In the genomic region with DNA sequence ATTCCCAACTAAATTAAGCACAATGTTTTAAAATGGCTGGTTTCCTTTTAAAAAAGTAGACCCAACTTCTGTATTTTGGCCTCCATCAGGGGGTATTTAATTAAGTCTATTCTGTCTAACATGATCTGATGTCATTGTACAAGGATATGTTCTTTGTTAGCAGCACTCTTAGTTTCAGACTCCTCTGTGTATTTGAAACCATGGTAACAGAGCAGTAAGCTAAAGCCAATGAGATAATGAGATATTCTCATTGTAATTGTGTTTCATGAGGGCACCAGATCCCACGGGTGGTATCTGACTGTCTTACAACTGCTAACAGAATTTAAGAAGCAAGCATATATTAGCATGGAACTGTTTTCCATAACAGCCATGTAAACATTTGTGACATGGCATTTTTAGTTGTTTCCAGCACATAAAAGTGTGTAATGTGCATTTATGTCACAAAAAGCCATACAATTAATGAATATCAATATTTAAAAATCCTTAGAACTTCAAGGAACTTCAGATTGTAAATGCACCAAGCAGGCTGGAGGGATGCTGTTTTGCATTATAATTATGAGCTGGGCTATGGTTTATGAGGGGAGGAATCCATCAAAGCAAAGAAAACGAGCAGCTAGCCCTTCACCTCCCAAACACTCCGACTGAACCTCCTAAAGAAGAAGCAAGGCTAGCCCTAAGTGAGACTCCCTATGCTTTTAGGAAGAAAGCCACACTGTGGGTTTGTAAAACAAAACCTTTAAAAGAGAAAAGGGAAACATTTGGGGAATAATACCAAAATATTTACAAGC, we compare ENCODE assay signal across 14 mouse cellular contexts.
DNase-seq lines count a peak whose midpoint lies in the region; ATAC-seq lines count a peak whose summit lies in the region.
"Had no signal": no experiment of that assay in that cellular context is flagged by ENCODE, and none has a peak within 500 bp of the region (broad histone marks: within the 10 kb centered on the region; RNA-seq: fewer than 3 reads in every experiment).

No protein-coding gene starts in this region.

- peaks cover 23% of the 10 kb centered on the region for H3K4me1 ChIP-seq in forebrain, embryonic 13.5 days
- peaks cover 24% of the 10 kb centered on the region for H3K4me1 ChIP-seq in hindbrain, embryonic 15.5 days (replicated peaks)
- H3K4me1 ChIP-seq in midbrain, embryonic 13.5 days (replicated peaks): peaks cover 35% of the 10 kb centered on the region
- no peaks in the 10 kb centered on the region for H3K4me1 ChIP-seq in kidney, embryonic 16.5 days (ENCODE audit: insufficient read depth, low read length)
- H3K4me1 ChIP-seq: stomach, embryonic 15.5 days had no signal

- H3K27ac ChIP-seq in forebrain, embryonic 13.5 days: no peak overlapping the region
- peak overlapping the region; percentile 31 for H3K27ac ChIP-seq in hindbrain, embryonic 15.5 days (replicated peaks)
- H3K27ac ChIP-seq in midbrain, embryonic 13.5 days: peak overlapping the region; percentile 83
- no peak overlapping the region for H3K27ac ChIP-seq in kidney, embryonic 16.5 days (ENCODE audit: low read length)
- H3K27ac ChIP-seq: left cerebral cortex, adult 2 months; stomach, embryonic 15.5 days had no signal

- WGBS in forebrain, embryonic 13.5 days: 11% methylated on average over 3 of the region's 3 CpGs
- WGBS in hindbrain, embryonic 15.5 days: 22% methylated on average over 3 of the region's 3 CpGs
- 4% methylated on average over 3 of the region's 3 CpGs for WGBS in midbrain, embryonic 13.5 days
- 43% methylated on average over 3 of the region's 3 CpGs for WGBS in kidney, embryonic 16.5 days

- peak; percentile 89 for ATAC-seq in forebrain, embryonic 13.5 days
- ATAC-seq in hindbrain, embryonic 15.5 days (ENCODE audit: low FRiP score, low read depth): peak; percentile 92
- peak; percentile 92 for ATAC-seq in midbrain, embryonic 13.5 days
- ATAC-seq in kidney, embryonic 16.5 days (ENCODE audit: low FRiP score, low TSS enrichment): no peak

- DNase-seq in MN1 (ENCODE audit: low spot score): peak; percentile 88
- no peak for DNase-seq in Muller cell, postnatal 12 days (ENCODE audit: inconsistent ontology term)
- DNase-seq in right cerebral cortex, postnatal 4 days: no peak
- no peak for DNase-seq in urinary bladder, postnatal 25 days (ENCODE audit: low spot score)
- DNase-seq: adrenal gland, postnatal 14 days; gastrocnemius, postnatal 14 days; kidney, adult 18-20 months; thymus, postnatal 14 days had no signal

- no peaks in the 10 kb centered on the region for H3K36me3 ChIP-seq in forebrain, embryonic 13.5 days (ENCODE audit: poor library complexity, severe bottlenecking)
- H3K36me3 ChIP-seq in hindbrain, embryonic 15.5 days: no peaks in the 10 kb centered on the region
- H3K36me3 ChIP-seq in midbrain, embryonic 13.5 days: no peaks in the 10 kb centered on the region
- H3K36me3 ChIP-seq in kidney, embryonic 16.5 days (ENCODE audit: insufficient read depth, low read length): no peaks in the 10 kb centered on the region
- H3K36me3 ChIP-seq: stomach, embryonic 15.5 days had no signal

- no peaks in the 10 kb centered on the region; the same call in 1 of the 2 replicates for H3K9me3 ChIP-seq in forebrain, embryonic 13.5 days (replicated peaks)
- H3K9me3 ChIP-seq in hindbrain, embryonic 15.5 days: no peaks in the 10 kb centered on the region; the same call in 1 of the 2 replicates
- peaks cover 5% of the 10 kb centered on the region; the same call in 1 of the 2 replicates for H3K9me3 ChIP-seq in midbrain, embryonic 13.5 days
- H3K9me3 ChIP-seq in kidney, embryonic 16.5 days (ENCODE audit: low read length): 0 out of 2 replicates have a peak, but pooled peaks cover 3% of the 10 kb centered on the region
- H3K9me3 ChIP-seq: stomach, embryonic 15.5 days had no signal

- no peak overlapping the region for H3K4me3 ChIP-seq in forebrain, embryonic 13.5 days
- no peak overlapping the region for H3K4me3 ChIP-seq in hindbrain, embryonic 15.5 days
- H3K4me3 ChIP-seq in midbrain, embryonic 13.5 days (replicated peaks): no peak overlapping the region
- no peak overlapping the region for H3K4me3 ChIP-seq in kidney, embryonic 16.5 days (ENCODE audit: low read length)
- H3K4me3 ChIP-seq: left cerebral cortex, adult 2 months; stomach, embryonic 15.5 days had no signal

- no peak overlapping the region for H3K9ac ChIP-seq in forebrain, embryonic 13.5 days
- no peak overlapping the region for H3K9ac ChIP-seq in hindbrain, embryonic 15.5 days
- no peak overlapping the region for H3K9ac ChIP-seq in midbrain, embryonic 13.5 days (replicated peaks)
- H3K9ac ChIP-seq in kidney, embryonic 16.5 days (replicated peaks; ENCODE audit: low read length): no peak overlapping the region
- H3K9ac ChIP-seq: stomach, embryonic 15.5 days had no signal

- H3K4me2 ChIP-seq in forebrain, embryonic 13.5 days: no peak overlapping the region
- no peak overlapping the region for H3K4me2 ChIP-seq in hindbrain, embryonic 15.5 days
- H3K4me2 ChIP-seq in midbrain, embryonic 13.5 days (replicated peaks): peak overlapping the region; percentile 17; the same call in 1 of the 2 replicates
- no peak overlapping the region for H3K4me2 ChIP-seq in kidney, embryonic 16.5 days (replicated peaks; ENCODE audit: low read depth, low read length)
- H3K4me2 ChIP-seq: stomach, embryonic 15.5 days had no signal

- peaks cover 9% of the 10 kb centered on the region; the same call in 1 of the 2 replicates for H3K27me3 ChIP-seq in forebrain, embryonic 13.5 days
- H3K27me3 ChIP-seq in hindbrain, embryonic 15.5 days: no peaks in the 10 kb centered on the region
- H3K27me3 ChIP-seq in midbrain, embryonic 13.5 days: no peaks in the 10 kb centered on the region
- no peaks in the 10 kb centered on the region for H3K27me3 ChIP-seq in kidney, embryonic 16.5 days (ENCODE audit: insufficient read depth, low read length)
- H3K27me3 ChIP-seq: stomach, embryonic 15.5 days had no signal

Comparison
In these comparisons a context has a peak if more than half of its experiments do, and no peak if none do; other contexts are left out.
1. H3K27ac ChIP-seq: peak in hindbrain, embryonic 15.5 days (single experiment) and midbrain, embryonic 13.5 days (single experiment); none in forebrain, embryonic 13.5 days (single experiment) and kidney, embryonic 16.5 days (single experiment).